In genomic region chr2:181866931-181867330, GRCm38 (mm10) we compare ENCODE assay signal across 8 mouse cellular contexts. TPM values are rescaled to one million over a fixed set of nuclear protein-coding genes. Genes with fewer than 3 reads are reported as not detected.
DNase-seq lines count a peak whose midpoint lies in the region; ATAC-seq and TF ChIP-seq lines count a peak whose summit lies in the region.

No protein-coding gene starts in this region.

- H3K4me2 ChIP-seq in midbrain, embryonic 15.5 days, result no peak overlapping the region
- H3K4me2 ChIP-seq in embryonic facial prominence, embryonic 11.5 days (ENCODE audit: low read depth, low read length), result no peak overlapping the region
- H3K4me2 ChIP-seq in kidney, postnatal 0 days (ENCODE audit: low read length), result no peak overlapping the region
- H3K4me2 ChIP-seq in liver, embryonic 14.5 days (ENCODE audit: low read depth), result no peak overlapping the region

- H3K9me3 ChIP-seq in midbrain, embryonic 10.5 days (replicated peaks), result no peaks in the 10 kb centered on the region
- no peaks in the 10 kb centered on the region for H3K9me3 ChIP-seq in midbrain, embryonic 15.5 days
- H3K9me3 ChIP-seq in embryonic facial prominence, embryonic 11.5 days (replicated peaks; ENCODE audit: control insufficient read depth, low read length), result no peaks in the 10 kb centered on the region
- H3K9me3 ChIP-seq in kidney, postnatal 0 days (replicated peaks; ENCODE audit: low read length), result no peaks in the 10 kb centered on the region
- H3K9me3 ChIP-seq in liver, embryonic 14.5 days (ENCODE audit: control insufficient read depth, low read length), result no peaks in the 10 kb centered on the region

- H3K9ac ChIP-seq in midbrain, embryonic 15.5 days, result no peak overlapping the region
- no peak overlapping the region for H3K9ac ChIP-seq in embryonic facial prominence, embryonic 11.5 days (replicated peaks; ENCODE audit: low read length)
- no peak overlapping the region for H3K9ac ChIP-seq in kidney, postnatal 0 days (ENCODE audit: low read depth, low read length)
- no peak overlapping the region for H3K9ac ChIP-seq in liver, embryonic 14.5 days (replicated peaks)

- ATAC-seq in midbrain, embryonic 15.5 days (replicated peaks), result no peak
- no peak for ATAC-seq in embryonic facial prominence, embryonic 11.5 days (replicated peaks; ENCODE audit: insufficient number of reproducible peaks, low FRiP score, low TSS enrichment, low read depth)
- no peak for ATAC-seq in kidney, postnatal 0 days (replicated peaks; ENCODE audit: low FRiP score, low read depth)
- no peak for ATAC-seq in liver, embryonic 14.5 days (ENCODE audit: insufficient read depth)
- ATAC-seq in erythroid progenitor cell, adult 5-6 weeks (replicated peaks; ENCODE audit: low FRiP score, poor library complexity, severe bottlenecking), result no peak

- no peak for TF ChIP-seq EP300 in liver, embryonic 14.5 days (IDR thresholded peaks at IDR 0.05; ENCODE audit: low read depth)

- peaks cover 19% of the 10 kb centered on the region for H3K4me1 ChIP-seq in midbrain, embryonic 10.5 days
- peaks cover 28% of the 10 kb centered on the region for H3K4me1 ChIP-seq in midbrain, embryonic 15.5 days
- 0 out of 2 replicates have a peak, but pooled peaks cover 2% of the 10 kb centered on the region for H3K4me1 ChIP-seq in embryonic facial prominence, embryonic 11.5 days (ENCODE audit: control insufficient read depth, insufficient read depth, low read length)
- H3K4me1 ChIP-seq in kidney, postnatal 0 days (replicated peaks; ENCODE audit: insufficient read depth, low read length), result peaks cover 8% of the 10 kb centered on the region; the same call in 1 of the 2 replicates
- peaks cover 7 to 14% of the 10 kb centered on the region in 2 experiments for H3K4me1 ChIP-seq in liver, embryonic 14.5 days (replicated peaks; ENCODE audit: control insufficient read depth in 2 of 2, insufficient read depth in 2 of 2, low read length in 1 of 2)

- TF ChIP-seq CTCF in kidney, postnatal 0 days (IDR thresholded peaks at IDR 0.05; ENCODE audit: low read depth), result peak; percentile 87
- TF ChIP-seq CTCF in liver, embryonic 14.5 days (IDR thresholded peaks at IDR 0.05; ENCODE audit: low read depth), result peak; percentile 84

- peak; percentile 54 for DNase-seq in midbrain, embryonic 10.5 days (ENCODE audit: low spot score)
- DNase-seq in adrenal gland, postnatal 10 days, result peak; percentile 83
- DNase-seq in embryonic facial prominence, embryonic 11.5 days (ENCODE audit: low spot score), result peak; percentile 81
- peak; percentile 74 for DNase-seq in kidney, postnatal 0 days (ENCODE audit: low spot score)
- peak; percentile 56 to 58 (median 57) for DNase-seq in liver, embryonic 14.5 days (ENCODE audit: low read depth in 3 of 3, low spot score in 3 of 3)
- peak; percentile 52 for DNase-seq in right cerebral cortex, postnatal 25 days

- H3K27me3 ChIP-seq in midbrain, embryonic 10.5 days (ENCODE audit: low read depth, poor library complexity, severe bottlenecking), result no peaks in the 10 kb centered on the region
- H3K27me3 ChIP-seq in midbrain, embryonic 15.5 days (replicated peaks), result no peaks in the 10 kb centered on the region
- no peaks in the 10 kb centered on the region for H3K27me3 ChIP-seq in embryonic facial prominence, embryonic 11.5 days (ENCODE audit: control insufficient read depth, insufficient read depth, low read length)
- no peaks in the 10 kb centered on the region for H3K27me3 ChIP-seq in kidney, postnatal 0 days (ENCODE audit: insufficient read depth, low read length)
- H3K27me3 ChIP-seq in liver, embryonic 14.5 days (ENCODE audit: control insufficient read depth, insufficient read depth, low read length), result no peaks in the 10 kb centered on the region

- WGBS in midbrain, embryonic 10.5 days, result 69% methylated on average over 5 of the region's 5 CpGs
- WGBS in midbrain, embryonic 15.5 days, result 57% methylated on average over 5 of the region's 5 CpGs
- WGBS in embryonic facial prominence, embryonic 11.5 days, result 58% methylated on average over 5 of the region's 5 CpGs
- 53% methylated on average over 5 of the region's 5 CpGs for WGBS in kidney, postnatal 0 days
- 39% methylated on average over 5 of the region's 5 CpGs for WGBS in liver, embryonic 14.5 days (ENCODE audit: insufficient replicate concordance)

- peaks cover 55% of the 10 kb centered on the region for H3K36me3 ChIP-seq in midbrain, embryonic 10.5 days
- peaks cover 17% of the 10 kb centered on the region; the same call in 1 of the 2 replicates for H3K36me3 ChIP-seq in midbrain, embryonic 15.5 days (replicated peaks)
- no peaks in the 10 kb centered on the region for H3K36me3 ChIP-seq in embryonic facial prominence, embryonic 11.5 days (replicated peaks; ENCODE audit: control insufficient read depth, insufficient read depth, low read depth, low read length)
- H3K36me3 ChIP-seq in kidney, postnatal 0 days (ENCODE audit: insufficient read depth, low read length), result peaks cover 14% of the 10 kb centered on the region
- peaks cover 9% of the 10 kb centered on the region for H3K36me3 ChIP-seq in liver, embryonic 14.5 days (replicated peaks; ENCODE audit: control insufficient read depth, insufficient read depth, low read depth)

- no peak overlapping the region for H3K4me3 ChIP-seq in midbrain, embryonic 10.5 days
- no peak overlapping the region for H3K4me3 ChIP-seq in midbrain, embryonic 15.5 days
- no peak overlapping the region for H3K4me3 ChIP-seq in embryonic facial prominence, embryonic 11.5 days (ENCODE audit: low read depth, low read length)
- H3K4me3 ChIP-seq in kidney, postnatal 0 days (replicated peaks; ENCODE audit: low read depth, low read length), result no peak overlapping the region
- no peak overlapping the region for H3K4me3 ChIP-seq in liver, embryonic 14.5 days (ENCODE audit: insufficient read depth in 1 of 2, low read depth in 2 of 2, low read length in 2 of 2)

- H3K27ac ChIP-seq in midbrain, embryonic 10.5 days (replicated peaks), result no peak overlapping the region
- H3K27ac ChIP-seq in midbrain, embryonic 15.5 days, result no peak overlapping the region
- no peak overlapping the region for H3K27ac ChIP-seq in embryonic facial prominence, embryonic 11.5 days (replicated peaks; ENCODE audit: low read depth, low read length)
- H3K27ac ChIP-seq in kidney, postnatal 0 days, result no peak overlapping the region
- no peak overlapping the region for H3K27ac ChIP-seq in liver, embryonic 14.5 days

RNA-seq across cellular contexts. Expression of gene Polr3k, which starts 2.8 kb away (rescaled TPM):
- 106 TPM in 2 replicates for polyA plus RNA-seq in midbrain, embryonic 10.5 days (2016; fragmentation: Nextera tagmentation; extraction: Ambion mirVana)
- 76.6 and 79.9 TPM in 2 replicates for polyA plus RNA-seq in midbrain, embryonic 15.5 days (2015; fragmentation: Nextera tagmentation; extraction: Ambion mirVana)
- total RNA-seq in adrenal gland, postnatal 10 days (2021), result 10 to 100 TPM; 17.0 to 18.1 TPM
- 100 and 101 TPM in 2 replicates for polyA plus RNA-seq in embryonic facial prominence, embryonic 11.5 days (2014; fragmentation: Nextera tagmentation; extraction: Ambion mirVana)
- 55.4 and 58.2 TPM in 2 replicates for polyA plus RNA-seq in kidney, postnatal 0 days (2015; fragmentation: Nextera tagmentation; extraction: Ambion mirVana)
- 7.7 and 12.7 TPM in 2 replicates for polyA plus RNA-seq in liver, embryonic 14.5 days (2012; rRNA removed)
- 31.0 and 31.5 TPM in 2 replicates for polyA plus RNA-seq in liver, embryonic 14.5 days (2014; fragmentation: Nextera tagmentation; extraction: Ambion mirVana)
- 13.7 and 18.4 TPM in 2 replicates for total RNA-seq in erythroid progenitor cell, adult 5-6 weeks (2015; ENCODE audit: low replicate concordance)
- total RNA-seq in erythroid progenitor cell, adult 5-6 weeks (2017; ENCODE audit: low replicate concordance), result 9.5 and 15.1 TPM in 2 replicates

RNA-seq across cellular contexts. Expression of gene Pcmtd2, which starts 29.3 kb away (rescaled TPM):
- polyA plus RNA-seq in midbrain, embryonic 10.5 days (2016; fragmentation: Nextera tagmentation; extraction: Ambion mirVana), result 24.8 and 29.7 TPM in 2 replicates
- 30.3 and 35.5 TPM in 2 replicates for polyA plus RNA-seq in midbrain, embryonic 15.5 days (2015; fragmentation: Nextera tagmentation; extraction: Ambion mirVana)
- total RNA-seq in adrenal gland, postnatal 10 days (2021), result 10 to 100 TPM; 54.3 to 63.2 TPM
- 40.5 and 46.1 TPM in 2 replicates for polyA plus RNA-seq in embryonic facial prominence, embryonic 11.5 days (2014; fragmentation: Nextera tagmentation; extraction: Ambion mirVana)
- 39.5 and 41.7 TPM in 2 replicates for polyA plus RNA-seq in kidney, postnatal 0 days (2015; fragmentation: Nextera tagmentation; extraction: Ambion mirVana)
- 6.3 and 9.1 TPM in 2 replicates for polyA plus RNA-seq in liver, embryonic 14.5 days (2012; rRNA removed)
- polyA plus RNA-seq in liver, embryonic 14.5 days (2014; fragmentation: Nextera tagmentation; extraction: Ambion mirVana), result 12.5 and 15.4 TPM in 2 replicates
- total RNA-seq in erythroid progenitor cell, adult 5-6 weeks (2015; ENCODE audit: low replicate concordance), result 38.6 and 54.1 TPM in 2 replicates
- total RNA-seq in erythroid progenitor cell, adult 5-6 weeks (2017; ENCODE audit: low replicate concordance), result 39.4 and 44.5 TPM in 2 replicates
